Mouse (Mus musculus): ENCODE data around the gene Tbc1d14. TPM values are rescaled to one million over a fixed set of nuclear protein-coding genes. Genes with fewer than 3 reads are reported as not detected.

Gene Tbc1d14
- polyA plus RNA-seq, 1 experiment from 2014 or later: 16.8 TPM

GRCm38 (mm10) chr5:36568118-36568517 lies 25.0 kb downstream of the Tbc1d14 start:
- Histone ChIP-seq H3K4me1 (replicated peaks; ENCODE audit: control insufficient read depth, insufficient read depth, low read length) (peaks cover 3% of the 10 kb centered on the region; the same call in 1 of the 2 replicates), H3K4me2 (replicated peaks; ENCODE audit: low read depth) (no peak overlapping the region), H3K36me3 (ENCODE audit: control insufficient read depth, insufficient read depth) (peaks cover 28% of the 10 kb centered on the region; the same call in 1 of the 2 replicates), H3K9ac (ENCODE audit: low read depth, low read length) (no peak overlapping the region), H3K27me3 (replicated peaks; ENCODE audit: control insufficient read depth, insufficient read depth, low read length) (no peaks in the 10 kb centered on the region), H3K27ac (ENCODE audit: low read depth, low read length) (no peak overlapping the region), H3K4me3 (ENCODE audit: low read depth, low read length) (no peak overlapping the region), H3K9me3 (ENCODE audit: control insufficient read depth) (no peaks in the 10 kb centered on the region)
- TF ChIP-seq CTCF (IDR thresholded peaks at IDR 0.05; ENCODE audit: low read depth): no peak
- ATAC-seq: no peak
- WGBS: 70% methylated on average over 4 of the region's 4 CpGs

GRCm38 (mm10) chr5:36567627-36568026 lies 25.4 kb downstream of the Tbc1d14 start:
- no peak overlapping the region for H3K9ac ChIP-seq (ENCODE audit: low read depth, low read length)
- H3K27me3 ChIP-seq (replicated peaks; ENCODE audit: control insufficient read depth, insufficient read depth, low read length): no peaks in the 10 kb centered on the region
- H3K4me3 ChIP-seq (ENCODE audit: low read depth, low read length): no peak overlapping the region
- TF ChIP-seq CTCF (IDR thresholded peaks at IDR 0.05; ENCODE audit: low read depth): no peak
- H3K36me3 ChIP-seq (ENCODE audit: control insufficient read depth, insufficient read depth): peaks cover 28% of the 10 kb centered on the region; the same call in 1 of the 2 replicates
- 26% methylated on average over 2 of the region's 2 CpGs for WGBS
- 0 out of 2 replicates have a peak overlapping the region, but pooled peaks have one; percentile 31 for H3K27ac ChIP-seq (ENCODE audit: low read depth, low read length)
- ATAC-seq: no peak
- no peaks in the 10 kb centered on the region for H3K9me3 ChIP-seq (ENCODE audit: control insufficient read depth)
- H3K4me2 ChIP-seq (replicated peaks; ENCODE audit: low read depth): no peak overlapping the region
- H3K4me1 ChIP-seq (replicated peaks; ENCODE audit: control insufficient read depth, insufficient read depth, low read length): peaks cover 7% of the 10 kb centered on the region; the same call in 1 of the 2 replicates

- H3K27ac ChIP-seq (ENCODE audit: low read depth, low read length): no peak overlapping the region
- H3K9me3 ChIP-seq (ENCODE audit: control insufficient read depth): no peaks in the 10 kb centered on the region
- no peak overlapping the region for H3K4me2 ChIP-seq (replicated peaks; ENCODE audit: low read depth)
- no peak overlapping the region for H3K9ac ChIP-seq (ENCODE audit: low read depth, low read length)
- WGBS: 68% methylated on average over 9 of the region's 9 CpGs
- TF ChIP-seq CTCF (IDR thresholded peaks at IDR 0.05; ENCODE audit: low read depth): no peak
- peaks cover 6% of the 10 kb centered on the region; the same call in 1 of the 2 replicates for H3K36me3 ChIP-seq (ENCODE audit: control insufficient read depth, insufficient read depth)
- H3K4me1 ChIP-seq (replicated peaks; ENCODE audit: control insufficient read depth, insufficient read depth, low read length): peaks cover 12% of the 10 kb centered on the region; the same call in 1 of the 2 replicates
- H3K4me3 ChIP-seq (ENCODE audit: low read depth, low read length): no peak overlapping the region
- no peaks in the 10 kb centered on the region for H3K27me3 ChIP-seq (replicated peaks; ENCODE audit: control insufficient read depth, insufficient read depth, low read length)
- no peak for ATAC-seq
Observed at GRCm38 (mm10) chr5:36564530-36564929, 28.5 kb downstream of the Tbc1d14 start.

- Histone ChIP-seq H3K9me3 (ENCODE audit: control insufficient read depth) (no peaks in the 10 kb centered on the region), H3K4me2 (replicated peaks; ENCODE audit: low read depth) (no peak overlapping the region), H3K9ac (ENCODE audit: low read depth, low read length) (no peak overlapping the region), H3K36me3 (ENCODE audit: control insufficient read depth, insufficient read depth) (0 out of 2 replicates have a peak, but pooled peaks cover 4% of the 10 kb centered on the region), H3K27ac (ENCODE audit: low read depth, low read length) (no peak overlapping the region), H3K4me3 (ENCODE audit: low read depth, low read length) (no peak overlapping the region), H3K27me3 (replicated peaks; ENCODE audit: control insufficient read depth, insufficient read depth, low read length) (no peaks in the 10 kb centered on the region), H3K4me1 (replicated peaks; ENCODE audit: control insufficient read depth, insufficient read depth, low read length) (peaks cover 16% of the 10 kb centered on the region; the same call in 1 of the 2 replicates)
- WGBS: 83% methylated on average over 6 of the region's 6 CpGs
- TF ChIP-seq CTCF (IDR thresholded peaks at IDR 0.05; ENCODE audit: low read depth): no peak
- ATAC-seq: no peak
Observed at GRCm38 (mm10) chr5:36563741-36564140, 29.3 kb downstream of the Tbc1d14 start.

- Histone ChIP-seq H3K4me1 (replicated peaks; ENCODE audit: control insufficient read depth, insufficient read depth, low read length) (peaks cover 18% of the 10 kb centered on the region; the same call in 1 of the 2 replicates), H3K27me3 (replicated peaks; ENCODE audit: control insufficient read depth, insufficient read depth, low read length) (no peaks in the 10 kb centered on the region), H3K4me3 (ENCODE audit: low read depth, low read length) (no peak overlapping the region), H3K4me2 (replicated peaks; ENCODE audit: low read depth) (no peak overlapping the region), H3K9ac (ENCODE audit: low read depth, low read length) (no peak overlapping the region), H3K9me3 (ENCODE audit: control insufficient read depth) (no peaks in the 10 kb centered on the region), H3K36me3 (ENCODE audit: control insufficient read depth, insufficient read depth) (0 out of 2 replicates have a peak, but pooled peaks cover 4% of the 10 kb centered on the region), H3K27ac (ENCODE audit: low read depth, low read length) (no peak overlapping the region; the same call in 1 of the 2 replicates)
- 80% methylated on average over 10 of the region's 10 CpGs for WGBS
- TF ChIP-seq CTCF (IDR thresholded peaks at IDR 0.05; ENCODE audit: low read depth): no peak
- ATAC-seq: no peak
Observed at GRCm38 (mm10) chr5:36562791-36563445, 30.2 kb downstream of the Tbc1d14 start.

- no peak overlapping the region for H3K9ac ChIP-seq (ENCODE audit: low read depth, low read length)
- TF ChIP-seq CTCF (IDR thresholded peaks at IDR 0.05; ENCODE audit: low read depth): no peak
- no peak for ATAC-seq
- WGBS: 88% methylated on average over 4 of the region's 4 CpGs
- peak overlapping the region; percentile 21; the same call in 1 of the 2 replicates for H3K27ac ChIP-seq (ENCODE audit: low read depth, low read length)
- no peak overlapping the region for H3K4me2 ChIP-seq (replicated peaks; ENCODE audit: low read depth)
- no peaks in the 10 kb centered on the region for H3K27me3 ChIP-seq (replicated peaks; ENCODE audit: control insufficient read depth, insufficient read depth, low read length)
- H3K36me3 ChIP-seq (ENCODE audit: control insufficient read depth, insufficient read depth): 0 out of 2 replicates have a peak, but pooled peaks cover 4% of the 10 kb centered on the region
- peaks cover 23% of the 10 kb centered on the region; the same call in 1 of the 2 replicates for H3K4me1 ChIP-seq (replicated peaks; ENCODE audit: control insufficient read depth, insufficient read depth, low read length)
- H3K4me3 ChIP-seq (ENCODE audit: low read depth, low read length): no peak overlapping the region
- H3K9me3 ChIP-seq (ENCODE audit: control insufficient read depth): no peaks in the 10 kb centered on the region
Observed at GRCm38 (mm10) chr5:36561509-36561908, 31.6 kb downstream of the Tbc1d14 start.
